In the genomic region with DNA sequence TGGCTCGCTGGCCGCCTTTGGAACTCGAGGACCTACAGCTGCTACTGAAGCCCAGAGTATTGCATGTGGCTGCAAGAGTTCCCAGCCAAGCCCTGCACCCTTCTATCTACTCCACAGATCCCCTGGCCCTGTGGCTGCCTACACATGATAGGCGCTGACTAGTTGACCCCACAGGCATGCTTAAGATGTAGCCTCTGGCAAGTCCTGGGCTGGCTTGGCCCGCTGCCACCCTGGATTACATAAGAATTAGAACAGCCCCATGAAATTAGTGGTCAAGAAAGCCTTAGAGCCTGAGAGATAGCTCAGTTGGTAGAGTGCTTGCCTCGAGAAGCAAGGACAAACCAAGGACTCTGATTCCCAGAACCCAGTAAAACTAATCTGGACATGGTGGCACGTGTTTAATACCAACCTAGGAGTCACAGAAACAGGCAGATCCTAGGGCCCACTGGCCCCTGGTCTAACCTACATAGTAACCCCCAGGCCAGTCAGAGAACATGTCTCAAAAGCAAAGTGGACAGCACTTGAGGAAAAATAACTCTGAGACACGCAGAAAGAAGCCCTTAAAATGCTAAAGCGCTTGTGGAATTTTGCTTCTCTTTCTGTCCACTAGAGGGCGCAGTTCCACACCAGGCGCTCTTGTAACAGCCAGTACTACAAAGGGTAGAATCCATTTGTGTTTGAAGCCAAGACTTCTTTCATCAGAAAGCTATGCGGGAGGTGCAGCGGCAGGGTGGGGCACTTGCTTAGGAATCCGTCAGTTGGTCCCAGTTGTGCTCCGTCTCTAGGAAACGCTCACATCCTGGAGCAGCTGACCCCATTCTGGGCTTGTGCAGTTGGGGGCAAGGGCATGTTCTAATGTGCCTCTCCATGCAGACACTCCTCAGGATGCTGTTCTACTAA, we compare ENCODE assay signal across 8 mouse cellular contexts. TPM values are rescaled to one million over a fixed set of nuclear protein-coding genes. Genes with fewer than 3 reads are reported as not detected.
DNase-seq lines count a peak whose midpoint lies in the region; ATAC-seq and TF ChIP-seq lines count a peak whose summit lies in the region.

No protein-coding gene starts in this region.

- peak; percentile 37 for ATAC-seq in activated CD4-positive, CD25-positive, alpha-beta regulatory T cell, adult 4 months
- ATAC-seq in megakaryocyte, adult 5-6 weeks (ENCODE audit: poor library complexity, severe bottlenecking): peak; percentile 55

- no peak overlapping the region for H3K4me3 ChIP-seq in cortical plate, adult 2 months (ENCODE audit: insufficient read depth, low read length)
- no peak overlapping the region for H3K4me3 ChIP-seq in left cerebral cortex, adult 2 months

- TF ChIP-seq POLR2A in cortical plate, adult 2 months (IDR thresholded peaks at IDR 0.05; ENCODE audit: extremely low read depth, insufficient read depth, low read length): no peak

- peak; percentile 81 to 86 for DNase-seq in gastrocnemius, adult 8-10 months (ENCODE audit: low spot score in 2 of 2)
- DNase-seq in hindlimb bud, embryonic 11.5 days (ENCODE audit: extremely low spot score, low read depth, low spot score): peak; percentile 79
- DNase-seq in left cerebral cortex, adult 2 months (ENCODE audit: extremely low spot score in 1 of 2, low spot score in 2 of 2): peak; percentile 69 to 75
- DNase-seq in right cerebral cortex, adult 18-20 months: peak; percentile 84
- DNase-seq in urinary bladder, adult 2 months (ENCODE audit: low spot score): peak; percentile 43

- peaks cover 4% of the 10 kb centered on the region; the same call in 1 of the 2 replicates for H3K4me1 ChIP-seq in cortical plate, adult 2 months (ENCODE audit: control insufficient read depth, insufficient read depth, low read length)

- peak overlapping the region; percentile 48 for H3K27ac ChIP-seq in cortical plate, adult 2 months (ENCODE audit: insufficient read depth, low read length)
- H3K27ac ChIP-seq in left cerebral cortex, adult 2 months: peak overlapping the region; percentile 76

- peak; percentile 72 for TF ChIP-seq CTCF in cortical plate, adult 2 months (IDR thresholded peaks at IDR 0.05; ENCODE audit: extremely low read depth, insufficient read depth, low read length)
- peak; percentile 98 for TF ChIP-seq CTCF in left cerebral cortex, adult 2 months (IDR thresholded peaks at IDR 0.05)

- intact Hi-C loops in left cerebral cortex, adult 2 months (cut with DNase I): loop anchor here (1.0 to 5.0 kb wide), 4 partner anchors 20 to 93 kb away; a partner anchor contains a TSS

RNA-seq across cellular contexts. Expression of a gene that starts 33.6 kb away (rescaled TPM):
- polyA plus RNA-seq in activated CD4-positive, CD25-positive, alpha-beta regulatory T cell, adult 4 months (2017; shearing (Covaris generic)): 10 to 100 TPM; 13.9 to 22.7 TPM
- polyA plus RNA-seq in cortical plate, adult 2 months (2012; rRNA removed): 190 and 191 TPM in 2 replicates
- total RNA-seq in gastrocnemius, adult 8-10 months (2022): 10 to 100 TPM; 42.6 to 56.1 (median 50.7) TPM
- 100 to 1,000 TPM; 198 to 229 TPM for total RNA-seq in left cerebral cortex, adult 2 months (2021)
- total RNA-seq in megakaryocyte, adult 5-6 weeks (2015): 24.3 and 29.1 TPM in 2 replicates
- 32.3 and 41.7 TPM in 2 replicates for total RNA-seq in megakaryocyte, adult 5-6 weeks (2017)
- 65.1 and 67.2 TPM in 2 replicates for polyA plus RNA-seq in urinary bladder, adult 2 months (2012; rRNA removed)
